Mouse (Mus musculus) lung, postnatal 36 days (tissue): ENCODE data around the gene Ell.

Experiments used
- DNase-seq: peaks from one replicate; pipeline ENCODE4 v3.0.0; 2022; ENCODE audit warnings: mixed read lengths

The Ell gene

GRCm38 (mm10) chr8:70617985-70618384, 78.7 kb downstream of the Ell start:
- no peak for DNase-seq

- peak; percentile 86 for DNase-seq
These were observed 79.7 kb downstream of the Ell start for GRCm38 (mm10) chr8:70618888-70619334.

GRCm38 (mm10) chr8:70622220-70622619, 83.0 kb downstream of the Ell start:
- DNase-seq, result no peak

GRCm38 (mm10) chr8:70625104-70625503, 85.8 kb downstream of the Ell start:
- DNase-seq, result peak; percentile 86

GRCm38 (mm10) chr8:70627041-70627440, 87.8 kb downstream of the Ell start:
- no peak for DNase-seq

GRCm38 (mm10) chr8:70628986-70629490, 89.8 kb downstream of the Ell start:
- no peak for DNase-seq

GRCm38 (mm10) chr8:70629574-70630531, 90.6 kb downstream of the Ell start:
- DNase-seq, result peak; percentile 85

GRCm38 (mm10) chr8:70630532-70631381, 91.5 kb downstream of the Ell start:
- DNase-seq, result peak; percentile 84

GRCm38 (mm10) chr8:70631436-70631835, 92.2 kb downstream of the Ell start:
- peak; percentile 72 for DNase-seq

GRCm38 (mm10) chr8:70632346-70632892, 93.2 kb downstream of the Ell start, which contains the start of gene Gdf15:
Gene Gdf15, minus strand, starts transcription at chr8:70632456.
- no peak for DNase-seq

- peak; percentile 86 for DNase-seq
These were observed 94.8 kb downstream of the Ell start for GRCm38 (mm10) chr8:70634066-70634465.

- no peak for DNase-seq
These were observed 96.3 kb downstream of the Ell start for GRCm38 (mm10) chr8:70635527-70635926.

GRCm38 (mm10) chr8:70636838-70637237, 97.6 kb downstream of the Ell start:
- no peak for DNase-seq

GRCm38 (mm10) chr8:70638752-70639151, 99.5 kb downstream of the Ell start:
- DNase-seq, result no peak
